ENCODE assay signal across 23 mouse cellular contexts in genomic region chr8:65586909-65587308, GRCm38 (mm10). TPM values are rescaled to one million over a fixed set of nuclear protein-coding genes. Genes with fewer than 3 reads are reported as not detected.
A peak's percentile ranks its signal among the peaks of the same experiment; 100 is the strongest.
DNase-seq lines count a peak whose midpoint lies in the region; ATAC-seq and TF ChIP-seq lines count a peak whose summit lies in the region.
"Had no signal": no experiment of that assay in that cellular context is flagged by ENCODE, and none has a peak within 500 bp of the region (broad histone marks: within the 10 kb centered on the region; RNA-seq: fewer than 3 reads in every experiment).

No protein-coding gene starts in this region.

- H3K27me3 ChIP-seq in C2C12 (ENCODE audit: control insufficient read depth, insufficient read depth, insufficient read length): no peaks in the 10 kb centered on the region
- H3K27me3 ChIP-seq: embryonic facial prominence, embryonic 13.5 days; embryonic facial prominence, embryonic 15.5 days; forebrain, embryonic 12.5 days had no signal

- H3K79me3 ChIP-seq in C2C12 (ENCODE audit: low read depth): no peaks in the 10 kb centered on the region

- TF ChIP-seq CTCF in C2C12 (IDR thresholded peaks at IDR 0.05; ENCODE audit: control insufficient read depth, insufficient read depth, insufficient read length): no peak

- DNase-seq in 3134 (ENCODE audit: extremely low read depth, insufficient read length, low spot score) (peak; percentile 54), NIH3T3 (ENCODE audit: low read depth) (peak; percentile 4)
- DNase-seq in heart, adult 18-20 months: no peak
- DNase-seq: adrenal gland, adult 2 months; adrenal gland, postnatal 10 days; adrenal gland, postnatal 25 days; B cell, adult 2 months; cerebellum, adult 11 months; cerebellum, adult 18-20 months; cerebellum, adult 9-10 months; cerebellum, postnatal 10 days; cerebellum, postnatal 25 days; embryo, embryonic 11 days had no signal

- H3K4me3 ChIP-seq in C2C12 (ENCODE audit: insufficient read depth, poor library complexity, severe bottlenecking): no peak overlapping the region
- H3K4me3 ChIP-seq: embryonic facial prominence, embryonic 13.5 days; embryonic facial prominence, embryonic 15.5 days; erythroblast, embryonic 14.5 days; forebrain, embryonic 10.5 days; forebrain, embryonic 12.5 days had no signal

- no peak for ATAC-seq in inflammation-experienced regulatory T-cells, adult 6 months
- ATAC-seq: forebrain, embryonic 14.5 days; forebrain, embryonic 16.5 days had no signal

- H3K79me2 ChIP-seq in C2C12 (ENCODE audit: control insufficient read depth, insufficient read depth): no peaks in the 10 kb centered on the region

- H3K36me3 ChIP-seq in C2C12 (ENCODE audit: control insufficient read depth, insufficient read depth): no peaks in the 10 kb centered on the region
- H3K36me3 ChIP-seq: embryonic facial prominence, embryonic 13.5 days; embryonic facial prominence, embryonic 15.5 days; forebrain, embryonic 10.5 days; forebrain, embryonic 12.5 days had no signal

- no peak overlapping the region for H3ac ChIP-seq in C2C12 (ENCODE audit: control insufficient read depth, insufficient read length, low read depth)

TF ChIP-seq in C2C12, 6 proteins besides CTCF, POLR2A, EP300 and RAD21:
- peak; percentile 26 for TF ChIP-seq USF1 (IDR thresholded peaks at IDR 0.05; ENCODE audit: low read depth)
- no peak for TF ChIP-seq MYOG (IDR thresholded peaks at IDR 0.05; ENCODE audit: control insufficient read depth, extremely low read depth, insufficient read length)
- TF ChIP-seq CEBPB (IDR thresholded peaks at IDR 0.05; ENCODE audit: low read depth): no peak
- peak; percentile 97 for TF ChIP-seq FOSL1 (IDR thresholded peaks at IDR 0.05; ENCODE audit: insufficient read depth, low read length, poor library complexity, severe bottlenecking)
- TF ChIP-seq MAX (IDR thresholded peaks at IDR 0.05): no peak
- peak; percentile 14 for TF ChIP-seq MYOD1 (IDR thresholded peaks at IDR 0.05; ENCODE audit: control insufficient read depth, insufficient read length, low read depth)
TF ChIP-seq in C2C12: peak in this region for 3.

RNA-seq across cellular contexts. Expression of gene March1, which starts 30.8 kb away (rescaled TPM):
- 0.01 TPM for polyA plus RNA-seq in C2C12 (2012; fragmentation: generic; extraction: Trizol)
- under 1 TPM; 0.46 to 0.88 (median 0.69) TPM for polyA plus RNA-seq in inflammation-experienced regulatory T-cells, adult 6 months (2017; shearing (Covaris generic))
- 1 to 10 TPM; 1.7 to 2.8 TPM for total RNA-seq in heart, adult 18-20 months (2021)
- total RNA-seq: MEL had no signal
- polyA plus RNA-seq: erythroblast, embryonic 14.5 days had no signal

Comparison
In these comparisons a context has a peak if more than half of its experiments do, and no peak if none do; other contexts are left out.
1. DNase-seq: peak in 3134 (single experiment) and NIH3T3 (single experiment); none in heart, adult 18-20 months (0 of 2).